Mouse (Mus musculus) urinary bladder, postnatal 10 days (tissue): Measurements from ENCODE around the gene Akt3.

Source experiments
- DNase-seq: peaks from one replicate; pipeline ENCODE4 v3.0.0; 2022; ENCODE audit warnings: low spot score

Gene Akt3

DNA sequence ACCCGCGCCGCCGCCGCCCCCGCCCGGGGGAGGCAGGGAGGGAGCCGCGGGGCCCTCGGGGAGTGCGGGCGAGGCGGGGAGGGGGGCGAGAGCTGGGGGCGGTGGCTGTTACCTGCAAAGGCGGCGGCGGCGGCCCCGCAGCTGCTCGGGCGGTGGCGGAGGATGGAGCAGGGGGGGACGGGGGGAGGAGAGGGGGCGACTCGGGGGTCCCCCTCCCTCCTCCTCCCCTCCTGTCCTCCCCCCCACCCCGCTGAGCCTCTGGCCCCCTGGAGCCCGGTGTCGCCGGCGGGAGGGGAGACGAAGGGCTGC lies at the start of gene Akt3:
TSS of gene Akt3 (minus strand) at position 170 of the 309 bp plus-strand sequence.
- DNase-seq, result no peak

DNA sequence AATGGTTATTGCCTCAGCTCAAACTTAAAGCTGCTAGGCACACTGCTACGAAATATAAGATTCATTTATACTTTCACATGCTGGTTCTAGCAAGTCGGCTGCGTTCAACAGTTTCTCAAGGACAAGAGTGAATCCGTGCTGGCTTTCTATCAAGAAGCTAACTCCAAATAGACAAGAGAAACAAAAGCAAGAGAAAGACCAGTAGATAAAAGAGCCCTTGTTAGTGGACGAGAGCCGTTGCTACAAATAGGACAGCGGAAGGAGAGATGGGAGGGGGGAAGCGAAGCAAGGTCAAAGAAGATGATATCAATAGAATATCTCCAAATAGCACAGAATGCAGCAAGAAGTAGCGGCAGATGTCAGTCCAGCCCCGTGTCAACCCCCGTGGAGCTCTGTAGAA lies 49.5 kb upstream of the Akt3 start:
- DNase-seq, result no peak

DNA sequence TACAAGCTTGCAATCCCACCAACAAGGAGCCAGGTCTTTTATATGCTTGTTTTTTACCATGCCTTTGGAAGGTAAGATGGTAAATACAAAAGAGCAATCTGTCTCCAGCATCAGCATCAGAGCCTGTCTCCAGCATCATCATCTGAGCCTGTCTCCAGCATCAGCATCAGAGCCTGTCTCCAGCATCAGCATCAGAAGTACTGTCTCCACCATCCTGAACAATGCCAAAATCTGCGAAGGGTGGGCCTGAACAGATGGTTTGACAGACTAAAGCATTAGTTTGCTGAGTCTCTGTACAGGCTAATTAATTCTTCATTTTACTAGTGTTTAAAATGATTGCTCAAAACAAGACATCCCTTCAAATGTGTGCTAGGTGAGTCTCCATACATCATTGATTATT lies 40.2 kb upstream of the Akt3 start:
- DNase-seq, result no peak

DNA sequence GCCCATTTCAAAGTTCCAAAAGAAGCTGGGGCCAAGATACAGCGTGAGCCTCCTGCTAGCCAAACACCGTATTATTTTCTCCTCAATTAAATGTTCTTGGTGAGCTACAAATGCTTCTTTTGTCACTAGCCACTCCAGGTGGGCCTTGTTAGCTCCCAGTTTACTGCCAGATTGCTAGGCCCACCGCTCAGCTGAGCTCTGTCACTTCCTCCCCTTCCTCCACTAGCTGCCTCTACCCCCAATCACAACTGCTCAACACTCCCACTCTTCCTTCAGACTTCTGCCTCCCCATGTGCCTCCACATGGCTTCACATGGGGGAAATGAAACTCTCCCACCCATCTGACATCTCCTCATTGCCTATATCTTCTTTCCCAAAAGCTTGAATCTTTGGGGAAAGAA lies 28.8 kb upstream of the Akt3 start:
- DNase-seq, result no peak

DNA sequence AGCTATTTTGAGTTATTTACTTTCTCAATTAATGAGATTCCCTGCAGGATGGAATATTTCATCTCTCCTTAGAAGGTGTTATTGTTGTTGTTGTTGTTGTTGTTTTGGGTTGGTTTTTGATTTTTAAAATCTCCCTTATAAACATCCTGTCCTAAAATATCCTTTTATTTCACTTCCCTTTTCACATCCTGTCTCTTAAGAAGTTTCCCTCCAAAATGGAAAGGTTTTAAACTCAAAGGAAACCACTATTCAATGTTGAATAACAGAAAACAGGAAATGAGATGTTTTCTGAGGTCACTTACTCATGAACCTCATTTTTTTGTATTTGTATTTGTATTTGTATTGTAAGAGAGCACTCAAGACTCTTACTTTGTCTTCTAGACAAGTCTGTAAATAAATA lies 23.9 kb upstream of the Akt3 start:
- no peak for DNase-seq

DNA sequence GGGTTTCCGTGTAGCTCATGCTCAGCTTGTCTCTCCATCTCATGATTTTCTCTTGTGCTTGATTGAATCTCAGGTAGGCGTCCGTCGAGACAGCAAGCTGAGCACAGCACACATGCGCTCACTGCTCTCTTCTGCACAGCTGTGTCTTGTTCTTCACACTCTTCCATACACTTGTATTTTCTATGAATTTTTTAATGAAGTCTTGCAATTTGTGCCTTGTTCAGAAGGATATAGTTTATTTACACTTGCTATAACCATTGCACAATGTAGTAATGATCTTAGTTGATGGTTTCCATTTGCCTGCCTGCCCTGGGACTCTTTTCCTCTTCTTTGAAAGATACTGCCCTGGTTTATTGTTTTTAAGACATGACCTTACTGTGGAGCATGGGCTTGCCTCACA lies 19.4 kb upstream of the Akt3 start:
- no peak for DNase-seq

DNA sequence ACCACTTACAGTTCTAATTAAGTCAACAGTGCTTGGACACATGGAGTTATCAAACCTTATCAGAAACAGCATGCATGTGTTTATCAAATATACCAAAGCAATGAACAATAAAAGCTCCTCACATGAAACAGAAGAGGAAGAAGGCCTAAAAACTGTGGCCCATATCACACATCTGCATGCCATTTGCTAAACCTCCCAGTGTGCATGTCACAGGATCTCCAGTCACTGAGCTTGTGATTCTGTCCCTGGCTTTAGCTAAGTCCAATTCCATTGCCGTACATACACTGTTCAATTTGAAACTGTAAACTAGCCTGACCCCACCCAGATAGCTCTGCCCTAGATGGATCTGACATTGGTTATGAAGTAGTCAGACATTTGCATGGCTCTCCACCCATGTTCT lies 9.6 kb upstream of the Akt3 start:
- DNase-seq, result no peak

DNA sequence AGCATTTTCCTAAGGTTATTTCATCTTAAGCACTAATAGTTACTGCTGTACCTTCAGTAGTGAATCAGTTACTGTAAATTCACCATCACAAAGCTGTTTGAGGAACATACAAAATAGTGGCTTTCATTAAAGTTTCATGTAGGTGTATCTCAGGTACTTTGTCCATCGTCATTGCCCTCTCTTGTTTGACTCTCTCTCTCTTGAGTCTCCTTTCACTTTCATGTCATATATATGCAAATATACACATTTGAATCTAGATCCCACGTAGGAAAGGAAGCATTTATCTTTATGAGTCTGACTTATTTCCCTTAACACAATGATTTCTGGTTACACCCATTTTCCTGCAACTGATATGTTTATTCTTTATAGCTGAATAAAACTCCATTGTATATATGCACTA lies 4.9 kb upstream of the Akt3 start:
- DNase-seq, result no peak

DNA sequence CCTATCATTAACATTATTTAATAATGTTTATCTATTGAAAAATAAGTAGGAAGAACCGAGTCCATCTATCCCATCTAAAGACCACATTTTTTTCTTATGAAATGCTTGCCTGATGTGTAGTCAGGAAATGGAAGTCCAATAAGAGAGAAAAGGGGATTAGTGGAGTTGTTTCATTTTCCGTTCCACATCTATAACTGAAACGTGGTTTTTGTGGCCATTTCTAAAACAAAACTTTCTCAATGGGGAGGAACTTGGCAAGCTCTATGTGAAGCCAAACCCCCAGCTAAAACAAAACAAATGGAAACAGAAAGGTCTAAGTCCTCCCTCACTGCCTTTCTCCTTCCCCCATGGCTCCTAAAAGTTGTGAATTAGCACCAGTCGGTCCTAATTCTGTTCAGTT lies 2.8 kb upstream of the Akt3 start:
- no peak for DNase-seq

DNA sequence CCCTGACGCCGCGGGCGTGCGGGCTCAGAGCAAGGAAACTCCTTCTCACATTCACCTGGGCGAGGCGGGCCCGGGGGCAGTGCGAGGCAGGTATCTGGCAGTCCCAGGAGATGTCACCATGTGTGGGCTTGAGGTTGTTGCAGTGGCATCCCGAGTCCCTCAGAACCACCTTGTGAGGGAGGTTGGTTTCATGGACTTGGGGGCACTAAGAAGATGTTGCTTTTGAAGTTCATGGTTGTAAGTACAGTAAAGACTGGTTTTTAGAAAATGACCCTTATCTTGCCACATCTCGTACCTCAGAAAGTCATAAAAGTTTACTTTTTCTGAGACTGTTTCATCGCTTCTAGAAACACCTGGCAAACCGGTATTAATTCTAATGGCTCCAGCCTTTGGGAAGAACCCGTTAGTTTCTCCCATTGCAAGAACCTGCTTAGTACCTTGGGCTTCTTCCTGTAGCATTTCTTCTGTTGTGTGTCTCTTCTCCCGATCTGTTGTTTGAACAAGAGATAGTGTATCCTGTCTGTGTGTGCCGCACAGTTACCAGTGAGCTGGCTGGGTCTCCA lies 1.1 kb upstream of the Akt3 start:
- no peak for DNase-seq

DNA sequence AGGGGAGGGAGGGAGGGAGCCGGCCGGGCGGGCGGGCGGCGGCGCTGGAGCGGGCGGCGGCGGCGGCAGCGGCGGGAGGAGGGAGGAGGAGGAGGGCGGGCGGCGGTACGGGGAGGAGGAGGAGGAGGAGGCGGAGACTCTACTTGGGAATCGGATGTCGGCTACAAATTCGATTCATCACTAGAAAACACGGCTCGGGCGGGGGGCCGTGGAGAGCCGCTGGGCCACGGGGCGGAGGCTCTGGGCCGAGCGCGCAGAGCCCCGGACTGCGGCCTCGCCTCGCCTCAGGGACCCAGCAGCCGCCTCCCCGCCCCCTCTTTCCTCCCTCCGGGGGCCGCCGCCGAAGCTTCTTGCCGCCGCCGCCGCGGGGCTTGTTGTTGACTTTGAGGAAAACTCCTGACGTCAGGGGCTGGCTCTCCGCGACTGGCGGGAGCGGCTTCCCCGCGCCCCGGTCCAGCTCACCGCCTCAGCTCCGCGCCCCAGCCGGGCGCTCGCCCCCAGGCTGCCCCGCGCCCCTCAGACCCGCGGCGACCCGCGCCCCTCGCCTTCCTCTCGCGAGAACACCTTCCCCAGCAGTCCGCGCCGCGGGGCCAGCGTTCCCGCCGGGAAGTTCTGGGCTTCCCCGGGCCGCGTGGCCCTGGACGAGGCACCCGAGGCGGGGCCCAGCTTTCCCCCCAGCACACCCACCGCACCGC lies 487 bp upstream of the Akt3 start:
- DNase-seq, result peak; percentile 20

DNA sequence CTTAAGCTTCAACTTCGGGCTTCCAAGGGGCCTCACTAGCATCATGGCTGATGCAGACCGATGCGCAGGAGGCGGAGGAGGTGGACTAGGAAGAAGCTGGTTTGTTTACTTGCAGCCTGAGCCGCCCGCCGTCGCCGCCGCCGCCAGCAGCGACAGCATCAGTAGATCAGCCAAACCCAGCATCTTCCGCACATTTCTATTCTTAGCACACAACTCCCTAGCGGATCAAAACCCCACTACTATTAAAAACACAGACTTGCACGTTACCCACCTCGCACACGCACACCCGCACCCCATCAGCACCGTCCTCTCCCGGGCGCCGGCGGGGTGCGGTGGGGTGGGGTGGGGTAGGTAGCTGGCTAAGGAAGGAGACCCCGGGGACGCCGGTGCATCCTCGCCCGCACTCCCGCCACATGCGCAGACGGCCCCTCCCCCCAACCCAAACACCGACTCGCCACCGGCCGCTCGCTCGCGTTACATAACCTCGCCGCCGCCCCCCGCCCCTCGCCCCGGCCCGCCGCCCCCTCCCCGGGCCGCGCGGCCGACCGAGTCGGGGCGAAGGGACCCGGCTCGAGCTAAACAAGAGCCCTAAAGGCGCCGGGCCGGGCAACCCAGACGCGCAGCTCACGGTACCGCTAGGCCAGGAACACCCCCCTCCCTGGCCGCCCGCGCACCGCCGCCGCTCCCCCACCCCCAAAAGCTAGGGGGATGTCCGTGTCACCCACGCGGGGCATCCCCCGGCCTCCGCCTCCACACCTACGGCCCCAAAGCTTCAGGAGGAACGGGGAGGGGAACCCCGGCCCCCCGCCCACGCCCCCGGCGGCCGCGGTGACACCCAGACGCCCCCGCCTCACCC lies 597 bp downstream of the Akt3 start:
- no peak for DNase-seq

DNA sequence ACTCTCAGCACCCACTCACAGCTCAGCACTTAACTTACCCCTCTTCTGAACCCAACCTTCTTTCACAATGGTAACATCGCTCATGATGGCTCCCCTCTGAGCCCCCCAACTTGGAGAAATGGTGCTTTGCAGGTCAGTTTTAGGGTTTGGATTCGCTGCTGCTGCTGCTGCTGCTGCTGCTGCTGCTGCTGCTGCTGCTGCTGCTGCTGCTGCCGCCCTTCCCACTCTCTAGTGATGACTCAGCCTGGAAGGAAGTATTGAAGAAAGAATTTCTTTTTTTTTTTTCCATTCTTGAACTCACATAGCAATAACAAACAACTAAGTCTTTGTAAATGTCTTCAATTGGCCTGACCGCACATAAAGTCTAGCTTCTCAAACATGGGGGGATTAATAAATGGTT lies 9.4 kb downstream of the Akt3 start:
- no peak for DNase-seq

DNA sequence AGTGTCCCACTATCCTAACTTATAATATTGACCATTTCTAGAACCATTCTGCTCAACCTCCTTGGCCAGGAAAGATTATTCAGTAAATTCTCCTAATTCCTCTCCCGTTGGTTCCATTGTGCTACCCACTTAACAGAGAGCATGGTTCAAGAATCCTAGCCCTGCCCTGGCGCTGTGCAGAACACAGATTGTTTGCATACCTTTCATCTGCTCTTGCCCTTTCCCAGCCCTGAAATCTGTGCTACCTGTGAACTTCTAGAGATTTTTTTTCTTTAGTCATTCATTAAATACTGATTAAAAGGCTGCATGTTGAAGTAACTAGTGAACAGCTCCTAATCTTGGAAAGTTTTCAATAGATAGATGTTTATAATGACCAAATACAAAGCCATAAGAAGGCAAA lies 19.6 kb downstream of the Akt3 start:
- DNase-seq, result no peak

DNA sequence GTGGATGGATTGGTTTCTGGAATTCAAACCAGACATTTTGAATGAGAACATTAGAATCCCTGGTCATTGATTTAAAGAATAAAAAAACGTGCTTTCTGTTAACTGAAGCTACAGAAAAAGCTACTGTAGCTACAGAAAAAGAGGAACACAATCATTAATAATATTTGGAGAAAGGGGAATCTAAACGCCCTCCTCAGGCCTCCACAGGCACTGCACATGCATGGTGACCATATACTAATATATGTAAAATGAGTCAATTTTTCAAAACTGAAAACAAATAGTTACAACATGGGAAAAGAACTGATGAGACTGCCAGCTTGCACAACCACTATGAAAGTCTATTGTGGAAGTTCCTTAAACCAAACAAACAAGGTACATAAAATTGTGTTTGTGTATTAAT lies 21.3 kb downstream of the Akt3 start:
- no peak for DNase-seq

DNA sequence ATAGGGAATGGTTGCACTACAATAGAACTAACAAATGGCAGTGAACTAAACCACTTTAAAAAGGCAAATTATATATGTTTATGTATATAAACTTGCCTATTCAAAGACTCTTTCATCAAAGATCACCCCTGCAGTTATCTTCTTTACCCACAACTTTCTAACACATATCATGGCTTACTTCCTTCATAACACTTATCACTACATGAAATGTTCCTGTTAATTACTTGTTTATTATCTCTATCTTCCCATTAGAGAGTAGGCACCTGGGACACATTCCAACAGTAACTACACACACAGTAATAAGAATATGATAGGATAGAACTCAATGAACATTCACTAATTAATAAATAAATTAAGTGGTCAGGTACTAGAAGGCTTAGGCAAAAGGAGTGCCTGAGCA lies 21.8 kb downstream of the Akt3 start:
- no peak for DNase-seq

DNA sequence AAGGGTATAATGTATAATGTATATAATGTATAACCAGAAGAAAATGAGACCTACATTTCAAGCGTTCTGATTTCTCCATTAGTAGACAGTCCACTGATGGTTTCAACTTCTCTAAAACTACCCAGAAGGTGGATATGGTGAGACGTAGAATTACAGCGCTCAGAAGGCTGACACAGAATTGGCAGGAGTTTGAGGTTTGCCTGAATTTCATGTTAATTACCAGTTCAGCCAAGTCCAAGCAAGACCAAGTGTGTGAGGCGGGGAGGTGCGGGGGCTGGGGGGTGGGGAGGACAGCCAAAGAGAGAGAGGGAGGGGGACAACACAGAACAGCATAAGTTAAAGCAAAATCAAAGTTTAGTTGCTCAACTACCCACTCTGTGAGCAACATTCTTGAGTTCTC lies 23.5 kb downstream of the Akt3 start:
- no peak for DNase-seq

DNA sequence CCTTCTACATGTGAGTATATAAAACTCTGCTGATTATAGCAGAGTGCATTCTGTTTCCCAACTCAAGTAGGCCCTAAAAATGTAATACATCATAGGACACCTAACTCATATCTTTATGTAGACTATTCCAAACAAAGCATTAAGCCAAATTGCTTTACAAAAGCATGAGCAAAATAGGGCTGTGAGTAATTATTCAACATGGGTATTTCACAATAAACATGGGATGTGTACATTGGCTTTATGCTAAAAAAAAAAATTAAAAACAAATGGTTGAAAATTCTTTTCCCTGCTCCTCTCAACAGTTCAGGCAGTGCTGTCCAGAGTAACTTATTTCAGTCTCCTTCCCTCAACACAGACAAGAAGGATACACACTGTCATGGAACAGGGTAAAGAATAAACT lies 26.9 kb downstream of the Akt3 start:
- DNase-seq, result no peak

DNA sequence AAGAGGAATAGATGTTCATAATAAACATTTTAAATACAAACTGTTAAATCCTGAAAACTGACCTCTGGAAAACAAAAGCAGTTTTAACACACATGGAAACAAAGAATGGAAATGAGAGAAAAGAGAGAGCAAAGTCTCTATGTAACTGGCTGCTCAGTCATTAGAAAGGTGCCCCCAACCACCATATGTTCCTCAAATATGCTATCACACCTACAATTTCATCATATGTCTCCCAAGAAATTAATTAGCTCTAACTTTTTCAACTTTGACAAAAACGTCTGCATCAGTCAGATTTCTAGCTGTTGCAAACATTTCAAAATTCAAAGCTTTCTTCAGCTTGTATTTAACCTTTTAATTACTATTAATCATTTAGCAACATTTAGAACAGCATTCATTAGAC lies 59.0 kb downstream of the Akt3 start:
- DNase-seq, result no peak

DNA sequence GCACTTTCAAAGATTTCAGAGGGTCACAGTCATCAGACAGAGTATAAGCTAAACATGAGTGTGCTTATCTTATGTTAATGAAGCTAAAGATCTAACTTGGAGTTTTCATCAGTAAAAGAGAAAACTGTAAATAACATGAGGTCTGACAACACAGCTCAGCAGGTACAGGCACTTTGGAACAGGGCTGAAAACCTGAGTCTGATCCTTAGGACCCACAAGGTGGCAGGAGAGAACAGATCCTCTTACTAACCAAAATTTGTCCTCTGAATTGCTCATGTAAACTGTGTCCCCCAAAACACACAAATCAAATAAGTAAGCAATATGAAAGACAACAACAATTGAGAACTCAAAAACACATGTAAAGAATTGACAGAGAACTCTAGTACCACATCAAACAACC lies 62.8 kb downstream of the Akt3 start:
- no peak for DNase-seq

DNA sequence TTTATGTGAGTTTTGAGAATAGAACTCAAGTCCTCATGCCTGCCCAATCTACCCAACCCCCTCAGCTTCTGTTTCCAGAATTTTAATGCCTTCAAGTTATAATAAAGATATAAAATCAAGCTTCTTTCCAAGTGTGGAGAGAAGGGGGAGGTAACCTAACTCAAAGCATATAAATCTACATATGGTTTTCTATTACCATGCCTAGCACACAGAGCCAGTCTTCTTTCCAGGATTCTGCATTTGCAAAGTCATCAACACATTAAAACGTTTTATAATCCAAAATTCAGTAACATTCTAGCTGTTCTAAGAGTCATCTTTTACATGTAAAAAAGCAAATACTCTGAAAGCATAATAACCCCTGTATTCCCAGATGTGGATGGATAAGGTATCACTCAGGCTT lies 63.7 kb downstream of the Akt3 start:
- no peak for DNase-seq

DNA sequence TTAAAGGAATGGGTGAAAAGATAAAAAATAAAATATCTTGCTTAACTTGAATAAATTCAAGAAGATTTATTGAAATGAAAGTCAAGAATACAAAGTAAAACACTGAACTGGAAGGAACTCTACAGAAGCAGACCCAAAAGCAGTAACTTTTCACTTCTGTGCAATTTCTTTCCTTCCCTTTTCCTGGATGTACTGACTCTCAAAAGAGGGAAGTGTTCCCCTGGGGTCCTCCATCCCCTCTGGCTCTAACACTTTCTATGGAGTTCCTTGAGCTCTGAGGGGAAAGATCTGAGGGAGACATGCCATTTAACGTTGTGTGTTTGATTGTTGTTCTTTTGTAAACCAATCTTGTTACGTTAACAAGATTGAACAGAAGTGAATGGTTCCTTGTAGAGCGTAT lies 66.4 kb downstream of the Akt3 start:
- DNase-seq, result no peak

DNA sequence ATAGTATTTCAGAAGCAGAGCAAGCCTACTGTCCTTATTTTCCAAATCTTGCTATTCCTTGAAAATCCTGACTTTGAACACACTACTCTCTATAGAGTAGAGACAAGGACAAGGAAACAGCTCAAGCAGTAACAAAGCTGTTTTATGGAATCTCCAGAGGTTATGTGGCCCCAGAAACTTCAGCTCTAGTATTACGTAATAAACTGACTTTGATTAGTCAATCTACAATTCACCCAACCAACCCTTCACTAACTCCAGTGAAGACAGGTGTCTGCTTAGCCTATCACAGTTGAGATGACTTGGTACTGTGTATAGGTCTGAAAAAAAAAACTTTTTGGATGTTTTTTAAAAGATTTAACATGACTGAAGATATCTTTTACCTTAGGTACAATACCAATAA lies 67.6 kb downstream of the Akt3 start:
- DNase-seq, result no peak

DNA sequence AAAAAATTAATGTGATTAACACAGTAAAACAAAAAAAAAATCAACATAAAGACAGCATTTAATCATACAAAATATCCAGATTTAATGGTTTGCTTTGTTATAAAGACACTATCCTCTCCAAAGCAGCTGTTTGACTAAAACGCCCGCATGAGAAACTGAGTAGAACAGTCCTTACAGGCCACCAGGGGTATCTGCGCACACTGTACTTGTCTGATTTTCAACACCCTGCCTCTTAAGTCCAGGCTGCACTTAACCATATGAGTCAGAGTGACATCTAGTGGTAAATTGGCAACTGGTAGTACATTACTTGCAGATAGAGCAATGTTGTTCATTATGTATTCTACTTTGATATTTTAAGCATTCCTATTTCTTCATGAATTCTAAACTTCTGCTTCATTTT lies 69.3 kb downstream of the Akt3 start:
- DNase-seq, result no peak
